Mouse (Mus musculus) CH12.LX (cell line): ENCODE data around the gene Lrp6.

Source experiments
- CHD1 ChIP-seq: IDR thresholded peaks from 2 replicates; pipeline ENCODE4 v1.6.1; 2012; ENCODE audit warnings: low read depth, low read length, improper control_type of control experiment, inconsistent platforms
- CTCF ChIP-seq, 2 experiments: IDR thresholded peaks in 1 of 2; conservative IDR thresholded peaks in 1 of 2; 2 replicates each; pipeline ENCODE4 v1.5.1; 2011 to 2012; ENCODE audit warnings: low read depth in 2 of 2, low read length in 2 of 2, improper control_type of control experiment in 1 of 2, inconsistent platforms in 1 of 2, mild to moderate bottlenecking in 1 of 2, moderate library complexity in 1 of 2
- KAT2A ChIP-seq: IDR thresholded peaks from 2 replicates; pipeline ENCODE4 v1.6.1; 2012; ENCODE audit warnings: low read length, improper control_type of control experiment, inconsistent platforms; ENCODE audit not compliant: insufficient replicate concordance
- MXI1 ChIP-seq: IDR thresholded peaks from 2 replicates; pipeline ENCODE4 v1.6.1; 2011; ENCODE audit warnings: mild to moderate bottlenecking, low read depth, low read length, improper control_type of control experiment
- POLR2A ChIP-seq: IDR thresholded peaks from 2 replicates; pipeline ENCODE4 v1.6.1; 2011; ENCODE audit warnings: low read depth, mild to moderate bottlenecking, improper control_type of control experiment, low read length

GRCm38 (mm10) chr6:134539459-134539858 is 27.3 kb downstream of the Lrp6 start:
- no peak for TF ChIP-seq MXI1
- no peak for TF ChIP-seq CTCF (conservative IDR thresholded peaks at IDR 0.05 in 1 of 2, IDR thresholded peaks at IDR 0.05 in 1 of 2; ENCODE audit: low read depth in 2 of 2, low read length in 2 of 2)
- no peak for TF ChIP-seq POLR2A
- TF ChIP-seq CHD1: no peak
- no peak for TF ChIP-seq KAT2A
